Mouse (Mus musculus) olfactory bulb, adult 2 months (tissue): Measurements from ENCODE around the gene Mrpl36. TPM values are rescaled to one million over a fixed set of nuclear protein-coding genes. Genes with fewer than 3 reads are reported as not detected.

Source experiments
- H3K27ac ChIP-seq: fragments of 200-500 bp; 2 replicates; pipeline ENCODE4 v1.5.1; 2012; ENCODE audit warnings: low read depth, low read length; ENCODE audit not compliant: insufficient read depth
- H3K4me1 ChIP-seq: fragments of 200-500 bp; 2 replicates; pipeline ENCODE4 v1.6.1; 2012; ENCODE audit warnings: low read length; ENCODE audit not compliant: control insufficient read depth, insufficient read depth
- H3K4me3 ChIP-seq: fragments of 200-500 bp; 2 replicates; pipeline ENCODE4 v1.5.1; 2012; ENCODE audit warnings: mild to moderate bottlenecking, low read depth, low read length, moderate library complexity; ENCODE audit not compliant: insufficient read depth
- CTCF ChIP-seq: fragments of 200-500 bp; IDR thresholded peaks from 2 replicates; pipeline ENCODE4 v1.5.1; 2012; ENCODE audit warnings: low read depth, mild to moderate bottlenecking, low read length, moderate library complexity; ENCODE audit not compliant: insufficient read depth
- POLR2A ChIP-seq: fragments of 200-500 bp; IDR thresholded peaks from 2 replicates; pipeline ENCODE4 v1.6.1; 2012; ENCODE audit warnings: mild to moderate bottlenecking, low read depth, low read length, moderate library complexity; ENCODE audit not compliant: insufficient read depth
- WGBS: fragments of 180-500 bp; shearing (Covaris S2); methylation state at CpG from one replicate; pipeline ENCODE4 v1.1.7; 2018; 5-methylcytosine and 5-hydroxymethylcytosine counted together
- polyA plus RNA-seq: library from polyadenylated mRNA; stranded (reverse); fragments of >200 nt; gene quantifications from 2 replicates; pipeline ENCODE4 v1.2.4, GENCODE M21; 2012; ENCODE audit warnings: low replicate concordance; ENCODE audit not compliant: missing spikeins, insufficient read depth, insufficient read length

Mrpl36 gene
- polyA plus RNA-seq, 1 experiment, result not detected

- peaks cover 8% of the 10 kb centered on the region for H3K4me1 ChIP-seq
- WGBS, result 51% methylated on average over 7 of the region's 7 CpGs
- no peak overlapping the region for H3K27ac ChIP-seq
- TF ChIP-seq CTCF (no peak), POLR2A (no peak)
- H3K4me3 ChIP-seq, result no peak overlapping the region
Observed at GRCm38 (mm10) chr13:73336753-73337152, 8.4 kb downstream of the Mrpl36 start.

- 81% methylated on average over 9 of the region's 9 CpGs for WGBS
- Histone ChIP-seq H3K27ac (no peak overlapping the region), H3K4me3 (no peak overlapping the region), H3K4me1 (peaks cover 10% of the 10 kb centered on the region)
- TF ChIP-seq CTCF, result no peak
- no peak for TF ChIP-seq POLR2A
Observed at GRCm38 (mm10) chr13:73345102-73345890, 17.0 kb downstream of the Mrpl36 start.

- TF ChIP-seq POLR2A, result no peak
- TF ChIP-seq CTCF, result no peak
- WGBS, result 51% methylated on average over 2 of the region's 2 CpGs
- H3K4me1 ChIP-seq, result peaks cover 4% of the 10 kb centered on the region
- no peak overlapping the region for H3K4me3 ChIP-seq
- H3K27ac ChIP-seq, result no peak overlapping the region
Observed at GRCm38 (mm10) chr13:73346131-73346530, 17.8 kb downstream of the Mrpl36 start.

GRCm38 (mm10) chr13:73346743-73347142 lies 18.4 kb downstream of the Mrpl36 start:
- peaks cover 2% of the 10 kb centered on the region for H3K4me1 ChIP-seq
- H3K27ac ChIP-seq, result no peak overlapping the region
- 86% methylated on average over 4 of the region's 4 CpGs for WGBS
- no peak for TF ChIP-seq CTCF
- no peak for TF ChIP-seq POLR2A
- no peak overlapping the region for H3K4me3 ChIP-seq

- no peak for TF ChIP-seq CTCF
- TF ChIP-seq POLR2A, result no peak
- Histone ChIP-seq H3K4me3 (no peak overlapping the region), H3K27ac (no peak overlapping the region), H3K4me1 (no peaks in the 10 kb centered on the region)
- WGBS, result 86% methylated on average over 3 of the region's 3 CpGs
Observed at GRCm38 (mm10) chr13:73347171-73347570, 18.9 kb downstream of the Mrpl36 start.

GRCm38 (mm10) chr13:73347922-73348650 lies 19.8 kb downstream of the Mrpl36 start:
- Histone ChIP-seq H3K4me3 (no peak overlapping the region), H3K4me1 (no peaks in the 10 kb centered on the region), H3K27ac (no peak overlapping the region)
- 86% methylated on average over 7 of the region's 7 CpGs for WGBS
- TF ChIP-seq CTCF, result no peak
- TF ChIP-seq POLR2A, result no peak

- TF ChIP-seq CTCF (no peak), POLR2A (no peak)
- Histone ChIP-seq H3K4me3 (no peak overlapping the region), H3K27ac (no peak overlapping the region), H3K4me1 (no peaks in the 10 kb centered on the region)
- WGBS, result 88% methylated on average over 9 of the region's 9 CpGs
Observed at GRCm38 (mm10) chr13:73350741-73351140, 22.4 kb downstream of the Mrpl36 start.

GRCm38 (mm10) chr13:73351910-73352309 lies 23.6 kb downstream of the Mrpl36 start:
- WGBS, result 63% methylated on average over 3 of the region's 3 CpGs
- no peak overlapping the region for H3K27ac ChIP-seq
- no peaks in the 10 kb centered on the region for H3K4me1 ChIP-seq
- no peak overlapping the region for H3K4me3 ChIP-seq
- TF ChIP-seq CTCF (no peak), POLR2A (no peak)

- H3K4me1 ChIP-seq, result no peaks in the 10 kb centered on the region
- H3K27ac ChIP-seq, result no peak overlapping the region
- H3K4me3 ChIP-seq, result no peak overlapping the region
- TF ChIP-seq POLR2A (no peak), CTCF (no peak)
Observed at GRCm38 (mm10) chr13:73352491-73352890, 24.2 kb downstream of the Mrpl36 start.

GRCm38 (mm10) chr13:73357106-73357505 lies 28.8 kb downstream of the Mrpl36 start:
- TF ChIP-seq CTCF (no peak), POLR2A (no peak)
- H3K27ac ChIP-seq, result no peak overlapping the region
- no peaks in the 10 kb centered on the region for H3K4me1 ChIP-seq
- no peak overlapping the region for H3K4me3 ChIP-seq
- WGBS, result 93% methylated on average over 3 of the region's 3 CpGs
